Comparison of ENCODE assay signal across 8 mouse cellular contexts in genomic region chr10:102491792-102492191, GRCm38 (mm10). TPM values are rescaled to one million over a fixed set of nuclear protein-coding genes. Genes with fewer than 3 reads are reported as not detected.
DNase-seq lines count a peak whose midpoint lies in the region; ATAC-seq and TF ChIP-seq lines count a peak whose summit lies in the region.

No protein-coding gene starts in this region.

- H3K27me3 ChIP-seq in neural tube, embryonic 15.5 days (replicated peaks): no peaks in the 10 kb centered on the region

- no peak overlapping the region for H3K4me3 ChIP-seq in neural tube, embryonic 15.5 days (replicated peaks)
- no peak overlapping the region for H3K4me3 ChIP-seq in layer of hippocampus, adult 2 months

- ATAC-seq in neural tube, embryonic 15.5 days (ENCODE audit: low FRiP score): no peak
- ATAC-seq in megakaryocyte progenitor cell, adult 5-6 weeks (replicated peaks; ENCODE audit: poor library complexity): peak; percentile 57

- no peak overlapping the region for H3K27ac ChIP-seq in neural tube, embryonic 15.5 days (replicated peaks)
- no peak overlapping the region for H3K27ac ChIP-seq in layer of hippocampus, adult 2 months

- no peaks in the 10 kb centered on the region for H3K9me3 ChIP-seq in neural tube, embryonic 15.5 days (replicated peaks)

- DNase-seq in adrenal gland, adult (ENCODE audit: inconsistent age in 2 of 2, low spot score in 1 of 2): peak; percentile 6 to 65
- no peak for DNase-seq in adrenal gland, adult 8-10 months
- DNase-seq in neural tube, embryonic 10.5 days (ENCODE audit: extremely low spot score, low spot score): peak; percentile 34
- peak; percentile 33 for DNase-seq in embryo, embryonic 9.5 days (ENCODE audit: extremely low spot score)
- DNase-seq in layer of hippocampus, adult 2 months (ENCODE audit: low spot score in 2 of 2): peak; percentile 46 to 70
- DNase-seq in thymus, postnatal 25 days: no peak

- peak; percentile 94 for TF ChIP-seq CTCF in layer of hippocampus, adult 2 months (conservative IDR thresholded peaks at IDR 0.05)

- H3K9ac ChIP-seq in neural tube, embryonic 15.5 days (replicated peaks): no peak overlapping the region

- H3K36me3 ChIP-seq in neural tube, embryonic 15.5 days: no peaks in the 10 kb centered on the region

- WGBS in neural tube, embryonic 15.5 days: 13% methylated on average over 3 of the region's 3 CpGs

- no peaks in the 10 kb centered on the region for H3K4me1 ChIP-seq in neural tube, embryonic 15.5 days

- H3K4me2 ChIP-seq in neural tube, embryonic 15.5 days: no peak overlapping the region

RNA-seq across cellular contexts. Expression of gene Nts, which starts 1.5 kb away (rescaled TPM):
- not detected for total RNA-seq in adrenal gland, adult 8-10 months (2022)
- 7.9 and 11.3 TPM in 2 replicates for polyA plus RNA-seq in neural tube, embryonic 15.5 days (2015; fragmentation: Nextera tagmentation; extraction: Ambion mirVana)
- 10 to 100 TPM in 1 of 2 experiments, 1 to 10 TPM in 1; 9.5 to 12.5 TPM for total RNA-seq in layer of hippocampus, adult 2 months (2021)
- not detected in 2 replicates for total RNA-seq in megakaryocyte progenitor cell, adult 5-6 weeks (2015)
- total RNA-seq in megakaryocyte progenitor cell, adult 5-6 weeks (2017): not detected in 2 replicates

RNA-seq across cellular contexts. Expression of gene Rassf9, which starts 20.2 kb away (rescaled TPM):
- total RNA-seq in adrenal gland, adult 8-10 months (2022): 1 to 10 TPM; 2.7 to 6.0 (median 4.5) TPM
- polyA plus RNA-seq in neural tube, embryonic 15.5 days (2015; fragmentation: Nextera tagmentation; extraction: Ambion mirVana): 2.0 and 3.1 TPM in 2 replicates
- 1 to 10 TPM; 1.9 to 2.6 TPM for total RNA-seq in layer of hippocampus, adult 2 months (2021)
- total RNA-seq in megakaryocyte progenitor cell, adult 5-6 weeks (2015): not detected in 2 replicates
- total RNA-seq in megakaryocyte progenitor cell, adult 5-6 weeks (2017): not detected in 2 replicates

Comparison
In these comparisons a context has a peak if more than half of its experiments do, and no peak if none do; other contexts are left out.
1. DNase-seq: peak in adrenal gland, adult (2 of 2), neural tube, embryonic 10.5 days (single experiment), embryo, embryonic 9.5 days (single experiment) and layer of hippocampus, adult 2 months (2 of 2); none in adrenal gland, adult 8-10 months (single experiment) and thymus, postnatal 25 days (single experiment).
2. RNA of gene Nts, which starts 1.5 kb away (total RNA-seq): 9.5 to 12.5 TPM in layer of hippocampus, adult 2 months; not detected in adrenal gland, adult 8-10 months and not detected in megakaryocyte progenitor cell, adult 5-6 weeks; every median in the first group is over 10 times any median in the second.